Mouse (Mus musculus): ENCODE results near the gene Sfswap.

Sfswap gene

DNA sequence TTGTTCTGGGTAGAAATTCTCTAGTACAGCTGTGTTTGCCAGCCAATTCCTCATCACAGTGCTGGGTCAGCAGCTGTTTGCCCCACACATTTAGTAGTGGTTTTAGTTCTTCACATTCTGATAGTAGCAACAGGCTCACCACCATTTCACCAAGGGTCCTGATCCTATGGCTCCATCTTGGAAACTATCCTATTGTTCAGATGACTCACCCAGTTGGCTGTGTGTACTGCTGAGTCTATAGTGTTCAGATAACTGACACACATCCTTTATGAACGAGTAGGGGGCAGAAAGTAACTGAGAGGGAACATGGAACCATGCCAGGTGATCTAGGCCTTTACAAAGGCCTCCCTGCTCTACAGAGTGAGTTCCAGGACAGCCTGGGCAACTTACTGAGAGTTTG lies 28.6 kb downstream of the Sfswap start:
- no peak for DNase-seq (ENCODE audit: low spot score in 2 of 2)

DNA sequence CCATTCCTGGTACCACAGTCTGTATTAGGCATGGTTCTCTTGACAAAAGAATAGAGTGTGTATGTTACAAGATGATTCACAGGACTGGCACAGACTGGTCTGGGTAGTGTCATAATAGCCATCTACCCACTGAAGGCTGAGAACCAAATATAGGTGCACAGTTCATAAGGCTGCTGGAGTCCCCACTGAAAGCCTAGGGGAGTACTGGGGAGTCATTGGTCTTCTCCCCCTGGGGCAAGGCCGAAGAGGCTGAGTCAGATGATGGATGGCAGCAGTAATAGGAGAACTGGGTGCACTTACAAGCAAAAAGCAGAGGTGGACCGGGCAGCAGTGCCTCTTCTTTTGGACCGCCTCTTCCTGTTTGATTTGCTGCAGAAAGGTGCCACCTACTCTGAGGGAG lies 32.7 kb downstream of the Sfswap start:
- no peak for DNase-seq (ENCODE audit: low spot score in 2 of 2)

DNA sequence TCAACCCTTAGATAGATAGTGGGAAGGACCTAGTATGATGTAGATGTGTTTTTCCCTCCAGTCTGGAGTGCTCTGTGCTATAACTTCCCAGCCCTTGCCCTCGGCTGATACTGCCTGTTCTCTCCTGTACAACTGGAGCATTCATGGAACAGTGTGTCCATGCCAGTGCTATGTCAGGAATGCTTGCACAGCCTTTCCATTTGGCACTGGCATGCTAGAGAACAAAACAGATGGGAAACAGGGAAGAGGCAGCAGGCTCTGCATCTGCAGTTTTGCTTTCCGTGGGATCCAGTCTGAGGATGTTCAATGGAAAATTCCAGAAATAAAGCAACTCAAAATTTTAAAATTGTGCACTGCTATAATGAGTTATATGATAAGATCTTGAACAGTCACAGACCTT lies 33.5 kb downstream of the Sfswap start:
- DNase-seq (ENCODE audit: low spot score in 2 of 2): peak; percentile 68 to 84

DNA sequence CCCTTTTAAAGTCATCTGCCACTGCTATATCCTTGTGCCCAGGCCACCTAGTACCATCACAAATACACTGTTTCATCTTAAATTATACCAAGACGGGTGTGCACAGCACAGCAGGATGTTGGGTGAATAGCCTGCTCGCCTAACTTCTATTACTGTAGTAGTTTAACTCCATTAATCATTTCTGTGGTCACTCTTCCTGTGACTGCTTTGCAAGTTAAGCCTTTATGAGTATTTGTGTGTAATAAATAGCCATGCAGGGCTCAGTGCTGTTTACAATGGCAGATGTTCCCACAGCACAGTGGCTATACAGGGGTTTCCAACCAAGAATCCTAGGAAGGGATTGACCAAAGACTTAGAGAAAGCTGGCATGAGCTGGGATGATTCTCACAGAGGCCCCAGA lies 34.0 kb downstream of the Sfswap start:
- DNase-seq (ENCODE audit: low spot score in 2 of 2): no peak

DNA sequence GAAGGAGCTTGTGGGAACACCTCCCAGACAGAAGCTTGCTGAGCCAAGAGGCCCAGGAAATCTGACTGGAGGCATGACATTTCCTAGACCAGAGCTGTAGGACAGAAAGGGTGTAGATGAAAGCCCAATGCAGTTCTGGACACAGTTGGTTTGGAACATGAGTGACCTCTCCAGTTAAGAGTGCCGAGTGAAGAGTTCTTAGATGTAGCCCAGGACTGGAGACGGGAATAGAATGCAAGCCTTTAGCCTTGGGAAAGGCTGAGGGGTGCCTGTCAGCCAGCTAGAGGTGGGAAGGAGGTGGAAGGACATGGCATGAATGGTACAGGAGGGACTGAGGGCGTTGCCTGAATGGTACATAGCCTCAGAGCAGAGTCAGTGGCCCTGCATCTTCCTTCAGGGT lies 34.4 kb downstream of the Sfswap start:
- no peak for DNase-seq (ENCODE audit: low spot score in 2 of 2)

DNA sequence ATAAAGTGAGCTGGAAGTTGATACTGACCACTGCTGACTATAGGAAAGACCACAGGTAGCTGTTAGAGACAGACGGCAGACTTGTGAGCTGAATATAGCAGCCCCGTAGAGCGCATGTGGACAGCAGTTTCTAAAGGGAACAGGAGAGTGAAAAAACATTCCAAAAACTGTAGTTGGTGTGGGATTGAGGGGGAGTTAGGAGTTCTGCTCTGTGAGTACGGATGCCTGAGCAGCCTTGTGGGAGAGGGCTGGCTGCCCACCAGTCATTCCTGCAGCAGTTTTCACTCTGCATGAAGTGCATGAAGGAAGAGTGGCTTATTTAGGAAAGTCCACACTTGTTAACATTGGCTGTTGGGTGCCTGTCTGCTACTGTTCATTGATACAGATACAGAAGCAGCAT lies 37.8 kb downstream of the Sfswap start:
- no peak for DNase-seq (ENCODE audit: low spot score in 2 of 2)

DNA sequence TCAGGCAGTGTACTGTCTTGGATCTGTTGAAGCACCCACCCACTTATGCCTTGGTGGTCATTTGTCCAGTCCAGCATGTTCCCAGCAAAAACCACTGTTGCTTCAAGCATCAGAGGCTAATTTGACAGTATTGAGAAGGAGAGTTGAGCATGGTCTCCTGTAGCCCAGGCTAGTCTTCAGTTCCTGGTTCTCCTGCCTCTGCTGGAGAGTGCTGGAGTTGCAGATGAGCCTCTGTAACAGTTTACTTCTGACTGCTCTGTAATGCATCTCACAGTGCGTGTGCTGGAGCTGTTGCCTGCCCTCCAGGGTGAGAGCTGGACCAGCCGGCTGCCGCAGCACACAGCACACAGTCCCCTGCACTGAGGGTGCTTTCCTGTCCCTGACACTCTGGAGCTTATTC lies 41.2 kb downstream of the Sfswap start:
- no peak for DNase-seq (ENCODE audit: low spot score in 2 of 2)

DNA sequence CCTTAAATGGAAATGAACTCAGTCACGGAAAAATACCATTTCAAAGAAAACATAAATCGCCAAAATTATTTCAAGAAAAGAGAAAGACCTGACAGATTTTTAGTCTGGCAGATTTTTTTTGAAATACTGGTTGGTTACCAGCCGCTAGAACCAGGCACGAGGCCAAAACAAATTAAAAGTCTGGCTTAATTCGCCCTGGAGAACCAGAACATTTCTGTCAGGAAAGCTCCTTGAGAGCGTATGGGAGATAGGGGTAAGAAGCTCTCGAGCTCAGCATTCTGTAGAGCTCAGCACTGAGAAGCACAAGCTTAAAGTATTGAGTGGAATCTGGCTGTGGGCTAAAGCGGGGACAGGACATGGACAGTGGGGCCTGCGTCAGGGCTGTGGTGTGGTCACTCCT lies 44.8 kb downstream of the Sfswap start:
- DNase-seq (ENCODE audit: low spot score in 2 of 2): peak; percentile 72

DNA sequence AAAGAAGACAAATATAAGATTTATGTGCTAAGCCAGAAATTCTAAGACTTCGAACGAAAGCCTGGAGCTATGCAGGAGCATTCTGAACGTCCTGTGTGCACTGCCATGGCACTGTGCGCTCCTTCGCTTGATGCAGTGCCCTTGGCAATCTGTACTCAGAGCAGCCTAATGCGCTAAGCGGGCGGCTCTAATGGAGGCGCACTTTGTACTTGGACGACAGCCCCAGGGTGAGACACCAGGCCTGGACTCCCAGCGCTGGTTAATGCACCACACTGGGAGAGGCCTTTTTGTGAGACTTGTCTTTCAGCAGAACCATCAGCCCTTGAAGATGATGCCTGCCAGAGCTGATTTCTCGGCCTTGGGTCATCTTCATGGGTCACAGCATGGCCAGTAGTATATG lies 48.7 kb downstream of the Sfswap start:
- DNase-seq (ENCODE audit: low spot score in 2 of 2): no peak

DNA sequence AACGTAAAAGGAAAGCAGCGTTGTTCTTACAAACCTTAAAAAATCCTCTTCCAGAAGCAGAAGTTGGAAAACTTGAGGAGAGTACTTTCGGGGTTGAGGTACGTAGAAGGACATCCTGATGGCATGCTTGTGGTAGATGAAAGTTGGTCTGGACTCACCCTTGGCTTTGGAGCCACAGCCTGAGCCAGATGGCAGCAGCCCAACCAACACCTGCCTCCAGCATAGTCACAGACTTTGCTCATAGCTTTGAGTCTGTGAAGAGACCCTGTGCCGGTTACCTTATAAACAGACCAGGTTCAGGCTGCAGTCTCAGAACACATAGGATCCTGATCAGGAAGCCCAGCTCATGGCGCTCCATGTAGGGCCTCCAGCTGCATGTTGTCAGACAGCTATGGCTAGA lies 49.8 kb downstream of the Sfswap start:
- DNase-seq (ENCODE audit: low spot score in 2 of 2): no peak

DNA sequence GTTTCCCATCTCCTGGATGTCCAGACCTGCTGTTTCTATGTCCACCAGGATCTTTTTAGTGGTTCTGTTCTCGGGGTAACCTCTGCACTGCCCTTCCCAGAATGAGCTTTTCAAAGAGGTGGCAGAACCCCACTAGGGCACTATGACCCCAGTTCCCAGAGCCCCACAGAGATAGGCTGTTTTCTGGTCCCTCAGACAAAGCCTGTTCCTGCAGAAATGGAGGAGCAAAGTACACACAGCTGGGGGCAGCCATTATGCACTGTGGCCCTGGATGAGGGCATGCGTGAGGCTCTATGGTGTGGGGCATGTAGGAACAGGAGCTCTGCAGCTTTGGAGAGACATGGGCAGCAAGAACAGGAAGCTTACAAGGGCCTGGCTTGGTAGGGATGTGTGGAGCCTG lies 51.0 kb downstream of the Sfswap start:
- no peak for DNase-seq (ENCODE audit: low spot score in 2 of 2)

DNA sequence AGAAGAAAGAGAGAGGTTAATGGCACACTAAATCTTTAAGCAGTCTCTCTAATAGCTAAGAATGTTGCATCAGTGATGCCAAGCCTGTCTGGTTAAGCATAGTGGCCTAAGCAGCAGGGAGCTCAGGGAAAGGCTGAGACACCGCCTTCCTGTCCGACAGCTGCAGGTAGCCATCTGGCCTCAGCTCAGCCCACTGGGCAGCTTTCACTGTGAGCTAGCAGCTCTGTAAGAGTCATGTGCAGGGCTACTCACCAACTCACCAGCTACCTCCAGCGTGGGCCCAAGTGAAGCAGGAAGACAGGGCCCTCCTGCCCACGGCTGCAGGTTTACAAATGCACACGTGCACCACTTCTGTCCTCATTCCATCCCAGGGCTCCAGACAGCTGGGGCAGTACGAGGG lies 52.6 kb downstream of the Sfswap start:
- no peak for DNase-seq (ENCODE audit: low spot score in 2 of 2)

DNA sequence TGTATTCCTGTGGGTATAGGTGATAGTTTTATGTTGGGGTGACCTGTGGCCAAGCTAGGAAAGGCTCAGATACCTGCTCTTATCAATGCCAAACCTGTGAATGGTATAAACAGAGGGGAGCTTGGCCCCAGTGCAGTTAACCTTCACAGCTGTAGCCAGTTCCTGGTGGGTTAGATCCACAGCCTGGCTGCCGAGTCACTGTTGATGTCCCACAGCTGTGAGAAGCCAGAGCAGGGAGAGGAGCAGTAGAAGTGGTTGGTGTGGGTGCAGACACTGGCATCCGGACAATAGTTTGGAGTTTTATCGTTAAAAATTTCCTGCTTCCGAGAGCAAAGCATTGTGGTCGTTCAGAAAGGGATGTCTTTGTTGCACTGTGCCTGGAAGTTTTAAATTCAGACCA lies 57.6 kb downstream of the Sfswap start:
- no peak for DNase-seq (ENCODE audit: low spot score in 2 of 2)

DNA sequence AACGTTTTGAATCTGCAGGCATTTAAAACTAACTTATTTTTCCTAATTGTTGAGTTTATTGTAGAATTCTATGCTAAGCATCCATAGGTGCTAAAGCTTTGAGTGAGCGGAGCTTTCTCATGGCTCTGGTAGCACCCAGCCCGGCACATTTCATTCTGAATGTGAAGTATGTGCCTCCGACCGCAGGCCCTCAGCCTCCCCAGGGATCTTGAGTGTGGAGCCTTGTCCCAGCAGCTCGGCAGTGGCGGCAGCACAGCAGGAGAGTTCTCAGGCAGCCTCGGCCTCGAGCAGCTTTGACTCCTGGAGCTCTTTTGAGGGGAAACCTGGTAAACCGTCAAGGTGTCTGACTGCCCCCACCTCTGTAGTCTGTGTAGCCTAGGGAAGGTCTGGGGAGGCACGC lies 58.3 kb downstream of the Sfswap start:
- DNase-seq (ENCODE audit: low spot score in 2 of 2): no peak

DNA sequence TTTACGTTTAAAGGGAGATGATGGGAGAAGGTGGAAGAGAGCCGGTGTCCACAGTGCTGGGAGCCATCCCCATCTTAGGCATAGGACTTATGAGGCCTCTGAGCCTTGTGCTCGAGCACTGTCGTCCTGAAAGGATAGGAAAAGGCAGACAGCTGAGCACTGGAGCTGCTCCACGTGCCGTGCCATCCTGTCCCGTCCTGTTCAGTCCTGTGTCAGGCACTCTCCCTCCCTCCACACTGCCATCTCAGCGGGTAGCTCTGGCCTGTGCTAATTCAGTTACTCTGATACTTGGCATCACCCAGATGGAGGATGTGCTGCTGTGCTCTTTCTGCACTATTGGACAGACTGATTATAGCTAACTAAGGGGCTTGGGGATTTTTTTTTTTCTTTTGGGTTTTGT lies 61.3 kb downstream of the Sfswap start:
- no peak for DNase-seq (ENCODE audit: low spot score in 2 of 2)

DNA sequence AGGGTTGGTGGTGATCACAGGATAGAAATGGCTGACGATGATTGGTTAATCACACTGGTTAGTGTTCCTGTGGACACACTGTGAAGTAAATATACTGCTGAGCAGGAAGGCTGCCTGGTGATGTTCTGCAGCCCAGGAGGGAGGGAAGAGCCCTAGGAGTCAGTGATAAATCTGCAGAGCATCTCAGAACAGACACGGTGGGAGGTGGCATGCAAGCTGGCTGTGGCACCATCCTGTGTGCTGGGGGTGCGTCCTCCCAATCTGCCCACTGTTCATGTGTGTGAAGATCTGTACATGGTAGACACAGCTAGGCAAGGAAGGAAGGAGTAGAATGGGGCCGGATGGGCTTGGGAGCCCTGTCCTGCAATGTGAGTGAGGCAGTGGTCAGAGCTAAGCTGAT lies 67.6 kb downstream of the Sfswap start:
- peak in 1 of 2 experiments; percentile 32 for DNase-seq (ENCODE audit: low spot score in 2 of 2)

DNA sequence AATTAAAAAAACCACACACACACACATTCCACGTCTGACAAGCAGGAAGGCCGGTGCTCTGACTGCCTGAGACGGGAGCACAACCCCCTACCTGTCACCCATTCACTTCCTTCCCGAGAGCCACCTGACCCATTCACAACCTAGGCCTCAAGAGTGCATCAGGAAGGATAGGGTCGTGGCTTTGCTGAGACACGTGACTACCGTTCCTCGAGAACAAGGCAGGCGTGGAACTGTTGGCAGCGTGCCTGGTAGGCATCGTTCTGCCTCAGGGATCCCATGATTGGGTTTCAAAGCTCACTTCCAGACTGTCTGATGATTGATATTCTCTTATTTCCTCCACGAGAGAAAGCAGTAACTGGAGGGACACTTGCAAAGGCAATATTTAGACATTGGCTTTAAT lies 77.2 kb downstream of the Sfswap start:
- no peak for DNase-seq (ENCODE audit: low spot score in 2 of 2)

DNA sequence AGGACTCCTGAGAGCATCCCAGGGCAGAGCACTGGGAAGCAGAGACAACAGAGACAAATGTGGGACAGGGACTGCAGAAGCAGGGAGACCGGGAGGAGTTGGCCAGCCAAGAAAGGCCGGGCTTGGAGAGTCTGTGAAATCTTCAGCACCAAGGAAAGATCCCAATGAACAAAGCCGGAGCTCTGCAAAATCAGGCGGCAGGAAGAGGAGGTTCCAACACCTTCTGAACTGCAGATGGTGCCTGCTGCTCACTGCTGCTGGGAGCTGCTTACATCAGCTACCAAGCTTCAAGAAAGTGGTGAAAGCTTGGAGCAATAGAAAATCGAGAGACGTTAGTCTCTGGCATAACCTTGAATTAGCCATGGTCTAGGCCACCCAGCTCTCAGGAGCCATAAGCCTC lies 79.0 kb downstream of the Sfswap start:
- peak; percentile 51 to 71 for DNase-seq (ENCODE audit: low spot score in 2 of 2)

DNA sequence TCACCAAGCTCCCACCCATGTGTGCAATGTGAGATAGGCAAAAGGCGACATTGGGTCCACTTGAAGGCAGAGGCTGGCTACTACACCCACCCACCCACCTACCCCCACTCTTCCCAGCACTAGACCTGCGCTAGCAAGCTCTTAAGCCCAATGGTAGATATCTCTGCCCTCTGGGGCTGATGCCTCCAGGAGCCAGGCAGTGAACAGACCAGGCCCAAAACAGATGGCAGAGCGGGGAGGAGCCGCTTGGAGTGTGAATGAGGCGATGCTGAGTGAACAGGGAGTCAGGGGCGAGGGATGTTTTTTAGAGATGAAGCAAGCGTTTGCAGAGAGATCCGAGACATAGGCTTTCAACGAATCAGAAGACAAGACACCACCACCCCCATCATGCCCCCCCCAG lies 79.6 kb downstream of the Sfswap start:
- peak in 1 of 2 experiments; percentile 64 for DNase-seq (ENCODE audit: low spot score in 2 of 2)

DNA sequence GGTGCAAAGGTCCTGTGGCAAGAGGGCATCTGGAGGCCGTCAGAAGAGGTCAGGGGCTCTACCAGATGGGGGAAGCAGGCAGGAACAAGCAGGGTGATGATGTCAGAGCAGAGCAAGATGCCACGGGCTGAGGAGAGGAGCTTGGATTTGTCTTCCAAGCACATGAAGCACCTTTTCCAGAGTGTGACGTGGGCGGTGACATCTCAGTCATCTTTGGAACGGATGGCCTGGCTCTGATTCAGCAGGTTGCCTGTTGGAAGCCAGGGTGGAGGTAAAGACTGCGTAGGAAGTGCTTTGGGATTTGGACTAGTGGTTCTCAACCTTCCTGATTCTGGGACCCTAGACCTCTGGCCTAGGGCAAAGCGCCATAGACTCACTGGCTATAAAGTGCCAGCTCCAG lies 80.0 kb downstream of the Sfswap start:
- peak; percentile 62 to 73 for DNase-seq (ENCODE audit: low spot score in 2 of 2)

DNA sequence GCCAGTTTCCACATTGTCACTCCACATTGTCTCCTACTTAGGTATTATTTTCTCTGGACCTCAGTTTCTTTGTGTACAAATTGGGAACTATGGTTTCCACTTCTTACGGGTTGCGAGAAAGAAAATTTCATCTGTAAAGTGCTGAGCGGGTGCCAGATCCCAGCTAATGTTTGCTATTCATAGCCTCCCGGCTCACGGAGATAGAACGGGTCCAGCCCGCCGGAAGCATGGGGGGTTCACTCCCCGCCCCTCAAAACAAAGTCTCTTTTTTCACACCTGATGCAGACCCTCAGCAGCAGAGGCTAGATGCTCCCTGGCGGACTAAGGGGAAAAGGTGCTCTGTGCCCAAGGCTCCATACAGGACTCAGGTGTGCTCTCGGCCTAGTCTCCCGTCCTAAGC lies 82.3 kb downstream of the Sfswap start:
- DNase-seq (ENCODE audit: low spot score in 2 of 2): peak in 1 of 2 experiments; percentile 57

DNA sequence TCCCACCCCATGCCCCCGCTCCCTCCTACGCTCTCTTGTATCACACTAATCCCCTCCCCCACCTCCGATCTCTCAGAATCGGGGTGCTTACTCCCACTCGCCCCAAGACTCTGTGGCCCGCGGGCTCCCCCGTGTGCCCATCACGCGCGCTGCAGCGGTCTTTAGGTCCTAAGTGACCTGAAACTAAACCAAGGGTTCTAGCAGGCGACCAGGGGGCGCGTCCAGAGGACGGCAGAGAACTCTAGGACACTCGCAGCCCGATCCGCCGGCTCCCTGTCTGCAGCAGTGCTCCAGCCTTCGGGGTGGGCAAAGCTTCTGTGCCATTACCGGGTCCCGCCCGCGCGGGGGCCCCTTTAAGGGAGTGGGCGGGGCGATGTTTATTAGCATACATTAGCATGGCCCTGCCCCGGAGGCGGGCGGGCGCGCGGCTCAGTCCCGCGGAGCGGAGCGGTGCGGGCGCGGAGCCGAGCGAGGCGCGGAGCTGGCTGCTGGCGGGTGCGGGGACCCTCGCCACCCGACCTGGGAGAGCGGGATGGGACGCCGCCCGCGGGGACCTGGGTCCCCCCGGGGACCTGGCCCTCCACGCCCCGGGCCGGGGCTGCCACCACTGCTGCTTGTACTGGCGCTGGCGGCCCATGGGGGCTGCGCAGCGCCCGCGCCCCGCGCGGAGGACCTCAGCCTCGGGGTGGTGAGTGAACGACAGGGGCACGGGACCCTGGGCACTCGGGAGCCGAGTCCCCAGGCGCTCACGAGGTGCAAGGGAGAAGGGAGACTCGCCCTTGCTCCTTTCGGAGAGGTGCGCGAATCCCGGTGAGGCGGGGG lies 83.0 kb downstream of the Sfswap start, which contains the start of gene Mmp17:
TSS of gene Mmp17 (plus strand) at position 409 of the 822 bp plus-strand sequence.
- peak; percentile 92 to 93 for DNase-seq (ENCODE audit: low spot score in 2 of 2)

DNA sequence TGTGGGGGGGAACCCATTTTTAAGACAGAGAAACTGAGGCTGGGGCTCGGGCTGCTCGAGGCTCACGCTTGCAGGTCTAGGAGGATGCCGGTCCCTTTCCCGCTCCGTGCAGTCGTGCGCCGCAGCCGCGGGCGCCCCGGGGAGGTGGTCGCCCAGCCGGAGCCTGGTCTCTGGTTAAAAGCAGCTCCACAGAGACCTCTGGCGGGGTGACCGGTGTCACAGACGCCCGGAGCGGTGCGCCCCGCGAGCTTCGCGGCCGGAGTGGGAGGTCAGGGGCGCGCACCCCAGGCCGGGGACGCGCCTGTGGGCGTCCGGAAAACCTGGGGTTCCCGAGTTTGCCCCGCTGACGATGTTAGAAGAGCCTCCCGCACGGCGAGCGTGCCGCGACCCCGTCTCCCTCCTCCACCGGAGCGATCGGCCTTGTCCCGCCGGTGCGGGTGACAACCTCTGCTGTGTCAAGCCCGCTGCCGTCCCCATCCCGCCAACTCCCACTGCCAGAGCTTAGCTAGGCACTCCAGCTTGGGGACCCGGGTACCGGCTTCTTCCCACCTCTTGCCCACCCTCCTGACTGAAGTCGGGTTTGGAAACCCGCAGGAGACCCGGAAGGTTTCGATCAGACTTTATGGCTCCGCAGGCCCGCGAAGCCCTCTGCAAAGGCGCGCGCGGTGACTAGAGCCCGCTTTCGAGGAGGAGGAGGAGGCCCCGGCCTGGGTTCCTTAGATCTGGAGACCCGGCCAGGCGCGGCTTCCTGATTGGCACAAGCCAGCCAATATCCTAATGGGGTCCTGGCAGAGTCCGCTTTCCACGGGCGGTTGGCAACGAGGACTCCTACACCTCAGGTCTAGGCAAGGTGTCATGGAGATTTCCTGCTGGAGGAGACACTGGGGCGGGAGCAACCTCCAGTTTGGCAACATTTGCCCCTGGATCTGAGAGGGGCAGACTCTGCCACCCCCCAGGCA lies 83.8 kb downstream of the Sfswap start:
- DNase-seq (ENCODE audit: low spot score in 2 of 2): peak; percentile 62 to 65

Data from right cerebral cortex, postnatal 10 days (tissue).